Mouse (Mus musculus): ENCODE measurements around the gene Crygb.

The Crygb gene

GRCm38 (mm10) chr1:65082188-65082587 is at the start of gene Crygb:
Gene Crygb, minus strand, starts transcription at chr1:65082288.
- in situ Hi-C loops (cut with MboI, MseI), result no loop called here

GRCm38 (mm10) chr1:65131671-65132070 is 49.6 kb upstream of the Crygb start:
- in situ Hi-C loops (cut with MboI, MseI), result no loop called here

GRCm38 (mm10) chr1:65130226-65130625 is 48.1 kb upstream of the Crygb start:
- in situ Hi-C loops (cut with MboI, MseI), result no loop called here

GRCm38 (mm10) chr1:65129634-65130180 is 47.6 kb upstream of the Crygb start:
- in situ Hi-C loops (cut with MboI, MseI), result no loop called here

GRCm38 (mm10) chr1:65122574-65123372 is 40.7 kb upstream of the Crygb start, which contains the start of gene D630023F18Rik:
Gene D630023F18Rik, minus strand, starts transcription at chr1:65123214.
- in situ Hi-C loops (cut with MboI, MseI), result no loop called here

GRCm38 (mm10) chr1:65119438-65119837 is 37.4 kb upstream of the Crygb start, which contains the start of gene Gm28845:
Gene Gm28845, minus strand, starts transcription at chr1:65119558.
- in situ Hi-C loops (cut with MboI, MseI), result no loop called here

GRCm38 (mm10) chr1:65118150-65118913 is 36.2 kb upstream of the Crygb start:
- in situ Hi-C loops (cut with MboI, MseI), result no loop called here

- in situ Hi-C loops (cut with MboI, MseI), result no loop called here
Measured at GRCm38 (mm10) chr1:65113536-65114172, 31.6 kb upstream of the Crygb start.

GRCm38 (mm10) chr1:65112807-65113196 is 30.7 kb upstream of the Crygb start:
- in situ Hi-C loops (cut with MboI, MseI), result no loop called here

GRCm38 (mm10) chr1:65112031-65112806 is 30.1 kb upstream of the Crygb start:
- in situ Hi-C loops (cut with MboI, MseI), result no loop called here

GRCm38 (mm10) chr1:65109756-65110435 is 27.8 kb upstream of the Crygb start:
- in situ Hi-C loops (cut with MboI, MseI), result no loop called here

GRCm38 (mm10) chr1:65109196-65109595 is 27.1 kb upstream of the Crygb start:
- in situ Hi-C loops (cut with MboI, MseI), result no loop called here

- in situ Hi-C loops (cut with MboI, MseI), result no loop called here
Measured at GRCm38 (mm10) chr1:65107654-65108279, 25.7 kb upstream of the Crygb start.

- in situ Hi-C loops (cut with MboI, MseI), result no loop called here
Measured at GRCm38 (mm10) chr1:65103273-65103672, 21.2 kb upstream of the Crygb start, which contains the start of gene Cryga. Gene Cryga, minus strand, starts transcription at chr1:65103373.

GRCm38 (mm10) chr1:65096953-65097352 is 14.9 kb upstream of the Crygb start:
- in situ Hi-C loops (cut with MboI, MseI), result no loop called here

- in situ Hi-C loops (cut with MboI, MseI), result no loop called here
Measured at GRCm38 (mm10) chr1:65091566-65091965, 9.5 kb upstream of the Crygb start.

- in situ Hi-C loops (cut with MboI, MseI), result no loop called here
Measured at GRCm38 (mm10) chr1:65090370-65090769, 8.3 kb upstream of the Crygb start.

GRCm38 (mm10) chr1:65088567-65089356 is 6.7 kb upstream of the Crygb start:
- in situ Hi-C loops (cut with MboI, MseI), result no loop called here

GRCm38 (mm10) chr1:65075607-65076006 is 6.5 kb downstream of the Crygb start:
- in situ Hi-C loops (cut with MboI, MseI), result no loop called here
